Mouse (Mus musculus): ENCODE results near the gene Sdcbp2.

Gene Sdcbp2

DNA sequence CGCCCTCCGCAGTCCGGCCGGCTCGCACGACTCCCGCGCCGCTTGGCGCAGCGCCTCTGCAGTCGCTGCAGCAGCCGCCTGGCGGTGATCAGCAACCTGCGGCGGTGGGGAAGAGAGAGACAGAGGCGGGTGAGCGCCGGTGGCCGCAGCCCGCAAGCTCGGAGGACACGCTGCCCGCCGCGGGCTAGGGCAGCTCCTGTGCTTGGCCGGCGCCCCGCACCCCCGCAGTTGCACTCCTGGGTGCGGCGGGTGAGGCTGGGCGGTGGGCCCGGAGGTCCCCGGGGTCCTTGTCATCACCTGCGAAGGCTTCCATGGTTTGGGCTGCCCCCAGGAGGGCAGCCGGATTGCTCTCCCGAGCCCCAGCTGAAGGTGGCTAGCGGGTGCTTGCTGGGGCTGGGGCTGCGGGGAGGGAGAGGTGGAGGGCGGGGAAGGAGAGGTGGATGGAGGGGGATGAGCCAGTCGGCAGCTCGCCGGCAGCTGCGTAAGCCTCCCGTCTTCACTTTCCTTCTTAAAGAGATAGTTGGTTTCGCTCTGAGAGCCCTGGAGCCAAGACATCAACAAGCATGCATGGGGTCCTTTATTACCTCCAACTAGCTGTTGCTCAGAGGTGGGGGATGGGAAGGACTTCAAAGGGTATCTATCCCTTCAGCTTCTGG is 59.9 kb downstream of the Sdcbp2 start, which contains the start of gene Snph:
TSS of gene Snph (minus strand) at position 435 of the 656 bp plus-strand sequence.
- DNase-seq, result peak; percentile 80

DNA sequence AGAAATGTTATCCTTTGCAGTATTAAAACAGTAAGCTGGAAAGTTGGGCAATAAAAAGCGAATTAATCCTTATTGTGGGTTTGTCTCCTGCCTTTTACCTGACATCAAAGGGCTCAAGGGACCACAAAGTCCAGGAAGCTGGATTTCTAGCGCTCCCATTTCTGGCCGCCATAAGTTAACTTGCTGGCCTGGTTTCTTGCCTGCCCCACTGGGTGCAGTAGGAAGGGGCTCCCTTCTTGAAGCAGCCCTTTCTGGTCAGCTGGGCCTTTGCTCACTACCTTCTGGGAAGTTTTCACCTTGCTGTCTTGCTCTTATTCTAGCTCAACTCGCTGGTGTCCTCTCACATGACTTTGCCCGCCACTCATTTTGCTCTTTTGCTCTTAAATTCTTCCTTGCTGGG is 60.6 kb downstream of the Sdcbp2 start:
- DNase-seq, result no peak

DNA sequence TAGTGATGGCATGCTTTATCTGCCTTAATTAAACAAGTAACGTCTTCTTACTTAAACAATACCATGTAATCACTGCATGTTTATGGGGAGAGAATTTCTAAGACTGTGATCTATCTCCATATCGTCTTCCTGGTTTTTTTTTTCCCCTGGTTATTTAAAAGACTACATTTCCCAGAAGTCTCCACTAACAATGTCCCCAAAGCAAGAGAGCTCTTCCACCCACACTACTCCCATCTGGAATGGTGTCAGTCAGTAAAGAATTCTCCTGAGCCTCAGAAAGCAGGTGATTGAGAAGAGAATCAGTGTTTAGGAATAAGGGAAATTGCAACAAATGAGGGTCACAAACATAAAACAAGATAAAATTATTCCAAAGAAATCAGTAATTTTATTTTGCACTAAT is 62.5 kb downstream of the Sdcbp2 start:
- DNase-seq, result no peak

DNA sequence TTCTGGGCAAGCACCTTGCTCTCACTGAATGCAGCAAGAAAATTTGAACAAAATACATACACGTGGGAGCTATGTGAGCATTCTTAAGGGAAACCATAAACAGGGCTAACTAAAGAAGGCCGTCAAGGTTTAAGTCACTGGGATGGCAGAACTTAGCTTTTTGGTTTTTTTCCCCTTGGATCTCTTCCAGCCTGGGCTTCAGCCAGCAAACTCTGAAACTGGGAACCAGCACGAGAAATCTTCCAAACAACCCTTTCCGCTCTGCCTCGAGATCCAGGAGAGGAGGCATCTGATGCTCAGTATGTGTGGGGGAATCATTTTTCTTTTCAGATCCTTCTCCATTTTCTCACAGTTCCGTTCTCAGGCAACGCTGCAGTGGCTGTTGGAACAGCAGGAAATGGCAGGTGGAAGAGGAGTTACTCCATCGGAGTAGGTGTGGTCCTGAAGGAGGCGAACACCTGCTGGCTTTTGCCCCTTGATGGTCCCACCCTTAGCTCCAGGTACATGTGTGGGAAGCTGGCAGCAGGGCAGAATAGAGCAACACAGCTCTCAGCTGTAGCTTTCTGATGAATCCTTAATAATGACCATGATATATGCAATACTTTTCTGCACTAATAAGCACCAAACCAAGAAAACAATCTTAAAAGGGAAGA is 63.1 kb downstream of the Sdcbp2 start:
- no peak for DNase-seq

DNA sequence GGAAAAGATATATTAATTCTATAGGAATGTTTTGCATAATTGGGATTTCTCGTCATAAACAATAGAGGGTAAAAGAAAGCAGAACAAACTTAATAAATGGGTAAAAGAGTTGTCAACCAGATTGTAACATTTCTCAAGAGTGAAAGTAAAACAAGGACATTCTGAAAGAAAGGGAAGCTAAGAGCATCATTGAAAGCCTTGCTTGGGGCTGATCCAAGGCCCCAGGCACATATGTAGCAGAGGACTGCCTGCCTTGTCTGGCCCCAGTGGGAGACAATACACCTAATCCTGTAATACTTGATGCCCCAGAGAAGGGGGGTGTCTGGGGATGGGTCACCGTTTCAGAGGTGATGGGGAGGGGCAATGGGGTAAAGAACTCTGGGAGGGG is 63.6 kb downstream of the Sdcbp2 start:
- DNase-seq, result no peak
